23 mouse cellular contexts compared by ENCODE assay signal in genomic region chr15:78479470-78479869, GRCm38 (mm10). TPM values are rescaled to one million over a fixed set of nuclear protein-coding genes. Genes with fewer than 3 reads are reported as not detected.
DNase-seq lines count a peak whose midpoint lies in the region; ATAC-seq and TF ChIP-seq lines count a peak whose summit lies in the region.
"Had no signal": no experiment of that assay in that cellular context is flagged by ENCODE, and none has a peak within 500 bp of the region (broad histone marks: within the 10 kb centered on the region; RNA-seq: fewer than 3 reads in every experiment).

No protein-coding gene starts in this region.

- H3K9ac ChIP-seq in heart, embryonic 12.5 days = no peak overlapping the region
- H3K9ac ChIP-seq in forebrain, postnatal 0 days = no peak overlapping the region
- H3K9ac ChIP-seq: kidney, embryonic 15.5 days; limb, embryonic 13.5 days; liver, embryonic 12.5 days; midbrain, embryonic 12.5 days had no signal

- no peaks in the 10 kb centered on the region for H3K36me3 ChIP-seq in heart, embryonic 12.5 days
- no peaks in the 10 kb centered on the region for H3K36me3 ChIP-seq in forebrain, postnatal 0 days (ENCODE audit: insufficient read depth)
- H3K36me3 ChIP-seq: kidney, embryonic 15.5 days; limb, embryonic 13.5 days; liver, embryonic 12.5 days; midbrain, embryonic 12.5 days had no signal

- no peaks in the 10 kb centered on the region for H3K9me3 ChIP-seq in heart, embryonic 12.5 days (replicated peaks)
- H3K9me3 ChIP-seq in forebrain, postnatal 0 days (ENCODE audit: low read length) = no peaks in the 10 kb centered on the region
- H3K9me3 ChIP-seq: kidney, embryonic 15.5 days; limb, embryonic 13.5 days; liver, embryonic 12.5 days; midbrain, embryonic 12.5 days had no signal

- peaks cover 5% of the 10 kb centered on the region; the same call in 1 of the 2 replicates for H3K27me3 ChIP-seq in heart, embryonic 12.5 days (replicated peaks)
- H3K27me3 ChIP-seq in forebrain, postnatal 0 days (ENCODE audit: insufficient read depth, low read length) = no peaks in the 10 kb centered on the region
- H3K27me3 ChIP-seq: kidney, embryonic 15.5 days had no signal

- peak; percentile 7 to 17 for DNase-seq in right cerebral cortex, adult 2 months (ENCODE audit: low spot score in 2 of 2)
- DNase-seq in right cerebral cortex, postnatal 14 days = no peak
- peak; percentile 44 for DNase-seq in CD4-positive helper T cell, adult 2 months (ENCODE audit: low read depth, low spot score)
- peak; percentile 30 for DNase-seq in brain, adult 2 months (ENCODE audit: low read depth, low spot score)
- no peak for DNase-seq in forebrain, postnatal 0 days
- no peak for DNase-seq in heart, postnatal 36 days
- DNase-seq: adrenal gland, postnatal 14 days; cerebellum, adult 8-10 months; cerebellum, postnatal 36 days; kidney, postnatal 4 days; lung, adult 18-20 months; lung, postnatal 10 days had no signal

- no peak overlapping the region for H3K4me2 ChIP-seq in heart, embryonic 12.5 days
- H3K4me2 ChIP-seq in forebrain, postnatal 0 days (ENCODE audit: low read depth) = no peak overlapping the region
- H3K4me2 ChIP-seq: kidney, embryonic 15.5 days; limb, embryonic 13.5 days; liver, embryonic 12.5 days; midbrain, embryonic 12.5 days had no signal

- H3K27ac ChIP-seq in heart, embryonic 12.5 days (ENCODE audit: poor library complexity, severe bottlenecking) = no peak overlapping the region
- H3K27ac ChIP-seq in forebrain, postnatal 0 days (ENCODE audit: low read depth, low read length) = no peak overlapping the region
- H3K27ac ChIP-seq: kidney, embryonic 15.5 days; limb, embryonic 13.5 days; liver, embryonic 12.5 days; midbrain, embryonic 12.5 days had no signal

- no peak for TF ChIP-seq CTCF in forebrain, postnatal 0 days (IDR thresholded peaks at IDR 0.05; ENCODE audit: low read depth)

- peaks cover 19% of the 10 kb centered on the region for H3K4me1 ChIP-seq in heart, embryonic 12.5 days (replicated peaks)
- H3K4me1 ChIP-seq in forebrain, postnatal 0 days (ENCODE audit: insufficient read depth) = no peaks in the 10 kb centered on the region
- H3K4me1 ChIP-seq: limb, embryonic 13.5 days; midbrain, embryonic 12.5 days had no signal

- 69% methylated on average over 5 of the region's 5 CpGs for WGBS in heart, embryonic 12.5 days
- WGBS in forebrain, postnatal 0 days = 73% methylated on average over 5 of the region's 5 CpGs

- no peak for ATAC-seq in heart, embryonic 12.5 days (ENCODE audit: insufficient number of reproducible peaks, low FRiP score)
- no peak for ATAC-seq in forebrain, postnatal 0 days
- ATAC-seq: forebrain, embryonic 14.5 days; hindbrain, embryonic 16.5 days; intestine, postnatal 0 days; liver, embryonic 12.5 days had no signal

- intact Hi-C loops in heart, postnatal 36 days (cut with DNase I) = no loop called here

- H3K4me3 ChIP-seq in heart, embryonic 12.5 days = no peak overlapping the region
- H3K4me3 ChIP-seq in forebrain, postnatal 0 days (ENCODE audit: low read depth, low read length) = no peak overlapping the region
- H3K4me3 ChIP-seq: kidney, embryonic 15.5 days; limb, embryonic 13.5 days; liver, embryonic 12.5 days; midbrain, embryonic 12.5 days had no signal

RNA-seq across cellular contexts. Expression of gene Tmprss6, which starts 11.0 kb away (rescaled TPM):
- polyA plus RNA-seq in heart, embryonic 12.5 days (2016; fragmentation: Nextera tagmentation; extraction: Ambion mirVana) = 0.19 and 0.30 TPM in 2 replicates
- 0.19 TPM in 1 of 2 replicates, not detected in the other for total RNA-seq in forebrain, postnatal 0 days (2014; rRNA removed)
- polyA plus RNA-seq in forebrain, postnatal 0 days (2015; fragmentation: Nextera tagmentation; extraction: Ambion mirVana) = 0.07 and 0.08 TPM in 2 replicates
- not detected for total RNA-seq in heart, postnatal 36 days (2021)
- total RNA-seq: hematopoietic stem cell, adult 5-6 weeks; monocyte, adult 5-6 weeks had no signal
- polyA plus RNA-seq: neural tube, embryonic 11.5 days had no signal

RNA-seq across cellular contexts. Expression of gene Il2rb, which starts 15.6 kb away (rescaled TPM):
- polyA plus RNA-seq in heart, embryonic 12.5 days (2016; fragmentation: Nextera tagmentation; extraction: Ambion mirVana) = 0.09 TPM in 1 of 2 replicates, not detected in the other
- 0.14 TPM in 1 of 2 replicates, not detected in the other for total RNA-seq in forebrain, postnatal 0 days (2014; rRNA removed)
- 0.03 and 0.22 TPM in 2 replicates for polyA plus RNA-seq in forebrain, postnatal 0 days (2015; fragmentation: Nextera tagmentation; extraction: Ambion mirVana)
- under 1 TPM; 0.39 to 0.54 TPM for total RNA-seq in heart, postnatal 36 days (2021)
- polyA plus RNA-seq: forebrain, embryonic 14.5 days; midbrain, embryonic 12.5 days; neural tube, embryonic 11.5 days had no signal

RNA-seq across cellular contexts. Expression of gene Kctd17, which starts 51.1 kb away (rescaled TPM):
- 19.9 and 21.6 TPM in 2 replicates for polyA plus RNA-seq in heart, embryonic 12.5 days (2016; fragmentation: Nextera tagmentation; extraction: Ambion mirVana)
- total RNA-seq in forebrain, postnatal 0 days (2014; rRNA removed) = 148 and 153 TPM in 2 replicates
- polyA plus RNA-seq in forebrain, postnatal 0 days (2015; fragmentation: Nextera tagmentation; extraction: Ambion mirVana) = 146 and 152 TPM in 2 replicates
- total RNA-seq in heart, postnatal 36 days (2021) = 10 to 100 TPM; 28.0 to 30.3 TPM

RNA-seq across cellular contexts. Expression of gene C1qtnf6, which starts 51.7 kb away (rescaled TPM):
- polyA plus RNA-seq in heart, embryonic 12.5 days (2016; fragmentation: Nextera tagmentation; extraction: Ambion mirVana) = 30.4 and 32.4 TPM in 2 replicates
- total RNA-seq in forebrain, postnatal 0 days (2014; rRNA removed) = 2.0 and 4.0 TPM in 2 replicates
- polyA plus RNA-seq in forebrain, postnatal 0 days (2015; fragmentation: Nextera tagmentation; extraction: Ambion mirVana) = 9.6 and 10.2 TPM in 2 replicates
- total RNA-seq in heart, postnatal 36 days (2021) = 10 to 100 TPM; 26.2 to 41.8 TPM

Comparison
In these comparisons a context has a peak if more than half of its experiments do, and no peak if none do; other contexts are left out.
1. DNase-seq: peak in right cerebral cortex, adult 2 months (2 of 2), CD4-positive helper T cell, adult 2 months (single experiment) and brain, adult 2 months (single experiment); none in right cerebral cortex, postnatal 14 days (single experiment), forebrain, postnatal 0 days (single experiment) and heart, postnatal 36 days (0 of 2).